Mouse (Mus musculus): ENCODE measurements around the gene Dll4. TPM values are rescaled to one million over a fixed set of nuclear protein-coding genes. Genes with fewer than 3 reads are reported as not detected.

Dll4 gene
- polyA plus RNA-seq, 1 experiment from 2014 or later = 3.0 TPM

DNA sequence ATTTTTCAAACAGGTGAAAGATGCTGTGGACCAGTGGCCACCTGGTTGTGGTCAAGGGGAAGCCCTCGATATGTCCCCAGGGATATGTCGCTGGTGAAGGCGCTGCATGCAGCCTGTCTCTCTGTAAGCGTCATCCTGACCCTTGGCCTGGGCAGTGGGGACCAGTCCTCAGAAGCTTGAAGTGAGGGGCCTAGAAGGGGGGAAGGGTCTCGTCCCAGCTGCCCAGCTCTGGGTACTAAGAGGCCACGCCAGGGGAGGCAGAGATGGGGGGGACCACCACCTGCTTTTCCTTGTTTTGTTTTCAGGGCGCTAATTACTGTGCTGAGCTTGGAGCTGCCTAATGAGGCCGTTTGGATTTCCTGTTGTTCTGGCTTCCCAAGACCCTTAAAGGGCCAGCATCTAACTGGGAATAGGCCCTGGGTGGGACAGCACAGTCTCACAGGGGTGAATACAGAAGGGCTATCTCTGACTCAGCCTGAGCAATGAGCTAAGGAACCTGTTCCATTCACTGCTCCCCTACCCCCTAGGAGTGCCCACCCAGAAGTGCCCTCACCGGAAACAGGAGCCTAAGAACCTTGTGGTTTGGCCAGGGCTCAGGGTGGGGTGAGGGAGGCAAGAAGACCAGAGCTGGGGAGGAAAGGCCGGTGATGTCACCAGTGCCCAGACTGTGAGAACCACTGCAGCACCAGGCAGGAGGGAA is 11.7 kb upstream of the Dll4 start:
- no peak for ATAC-seq
- no peak overlapping the region for H3K9ac ChIP-seq
- no peak overlapping the region for H3K27ac ChIP-seq
- no peaks in the 10 kb centered on the region; the same call in 1 of the 2 replicates for H3K9me3 ChIP-seq (replicated peaks)
- H3K4me1 ChIP-seq = peaks cover 20% of the 10 kb centered on the region
- WGBS (ENCODE audit: insufficient replicate concordance) = 38% methylated on average over 10 of the region's 10 CpGs
- H3K27me3 ChIP-seq (replicated peaks) = peaks cover 28% of the 10 kb centered on the region
- H3K36me3 ChIP-seq = no peaks in the 10 kb centered on the region
- no peak overlapping the region for H3K4me3 ChIP-seq
- no peak overlapping the region for H3K4me2 ChIP-seq

GRCm38 (mm10) chr2:119314742-119315310 is 10.8 kb upstream of the Dll4 start:
- Histone ChIP-seq H3K27me3 (replicated peaks) (peaks cover 28% of the 10 kb centered on the region), H3K9ac (no peak overlapping the region), H3K27ac (no peak overlapping the region), H3K4me3 (no peak overlapping the region), H3K9me3 (replicated peaks) (no peaks in the 10 kb centered on the region; the same call in 1 of the 2 replicates), H3K4me2 (no peak overlapping the region), H3K4me1 (peaks cover 28% of the 10 kb centered on the region), H3K36me3 (no peaks in the 10 kb centered on the region)
- WGBS (ENCODE audit: insufficient replicate concordance) = 75% methylated on average over 12 of the region's 12 CpGs
- ATAC-seq = peak; percentile 14; the same call in 1 of the 2 replicates

- Histone ChIP-seq H3K4me2 (no peak overlapping the region), H3K27me3 (replicated peaks) (peaks cover 55% of the 10 kb centered on the region), H3K27ac (no peak overlapping the region), H3K36me3 (no peaks in the 10 kb centered on the region), H3K9me3 (replicated peaks) (no peaks in the 10 kb centered on the region; the same call in 1 of the 2 replicates), H3K9ac (no peak overlapping the region), H3K4me1 (peaks cover 50% of the 10 kb centered on the region), H3K4me3 (no peak overlapping the region)
- 62% methylated on average over 3 of the region's 3 CpGs for WGBS (ENCODE audit: insufficient replicate concordance)
- ATAC-seq = no peak
Observed at GRCm38 (mm10) chr2:119318043-119318710, 7.4 kb upstream of the Dll4 start.

- ATAC-seq = peak; percentile 71
- H3K4me1 ChIP-seq = peaks cover 68% of the 10 kb centered on the region
- H3K4me2 ChIP-seq = peak overlapping the region; percentile 84
- no peaks in the 10 kb centered on the region; the same call in 1 of the 2 replicates for H3K9me3 ChIP-seq (replicated peaks)
- H3K27ac ChIP-seq = peak overlapping the region; percentile 13; the same call in 1 of the 2 replicates
- H3K9ac ChIP-seq = 0 out of 2 replicates have a peak overlapping the region, but pooled peaks have one; percentile 1
- no peaks in the 10 kb centered on the region for H3K36me3 ChIP-seq
- no peak overlapping the region for H3K4me3 ChIP-seq
- peaks cover 60% of the 10 kb centered on the region for H3K27me3 ChIP-seq (replicated peaks)
- 24% methylated on average over 8 of the region's 8 CpGs for WGBS (ENCODE audit: insufficient replicate concordance)
Observed at GRCm38 (mm10) chr2:119320571-119320970, 5.0 kb upstream of the Dll4 start.

- WGBS (ENCODE audit: insufficient replicate concordance) = 4% methylated on average over 48 of the region's 48 CpGs
- ATAC-seq = no peak
- Histone ChIP-seq H3K36me3 (no peaks in the 10 kb centered on the region), H3K4me3 (peak overlapping the region; percentile 50), H3K9ac (peak overlapping the region; percentile 58), H3K9me3 (replicated peaks) (no peaks in the 10 kb centered on the region), H3K4me1 (peaks cover 82% of the 10 kb centered on the region), H3K27ac (peak overlapping the region; percentile 64), H3K27me3 (replicated peaks) (peaks cover 67% of the 10 kb centered on the region), H3K4me2 (peak overlapping the region; percentile 84)
Observed at GRCm38 (mm10) chr2:119321771-119322586, 3.6 kb upstream of the Dll4 start.

DNA sequence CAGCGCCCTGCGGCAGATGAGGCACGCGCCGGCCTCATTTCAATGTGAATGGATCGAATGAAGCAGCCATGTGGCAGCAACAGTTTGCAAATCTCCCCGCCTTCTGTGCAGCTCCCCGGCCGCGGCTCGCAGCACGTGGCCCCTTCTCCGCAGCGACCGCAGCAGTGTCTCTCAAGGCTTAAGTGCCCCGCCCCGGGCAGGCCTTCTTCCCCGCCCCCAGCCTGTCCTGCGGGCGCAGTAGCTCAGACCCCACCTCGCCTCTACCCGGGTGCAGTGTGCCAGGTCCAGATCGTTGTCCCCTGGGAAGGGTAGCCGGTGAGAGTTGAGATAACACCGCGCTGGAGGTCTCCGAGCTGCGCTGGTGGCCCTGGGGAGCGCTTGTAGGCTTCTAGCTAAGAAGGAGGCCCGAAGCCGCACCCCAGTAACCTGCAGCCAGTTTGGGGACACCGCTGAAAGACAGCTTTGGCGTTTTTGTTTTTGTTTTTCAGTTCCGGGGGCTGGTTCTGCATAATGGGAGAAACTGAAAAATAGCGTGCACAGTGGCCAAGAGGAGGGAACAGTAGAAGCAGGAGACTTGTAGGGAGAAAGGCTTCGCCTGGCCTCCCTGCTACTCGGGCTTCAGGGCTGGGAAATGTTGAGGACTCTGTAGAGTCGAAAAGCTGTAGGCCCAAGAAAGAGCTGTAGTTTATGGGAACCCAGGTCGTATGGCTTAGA is 2.8 kb upstream of the Dll4 start:
- 8% methylated on average over 39 of the region's 39 CpGs for WGBS (ENCODE audit: insufficient replicate concordance)
- H3K4me3 ChIP-seq = peak overlapping the region; percentile 50
- peak overlapping the region; percentile 84 for H3K4me2 ChIP-seq
- peaks cover 75% of the 10 kb centered on the region for H3K27me3 ChIP-seq (replicated peaks)
- H3K9ac ChIP-seq = peak overlapping the region; percentile 58
- no peaks in the 10 kb centered on the region for H3K9me3 ChIP-seq (replicated peaks)
- ATAC-seq = peak; percentile 50
- H3K4me1 ChIP-seq = peaks cover 85% of the 10 kb centered on the region
- no peaks in the 10 kb centered on the region for H3K36me3 ChIP-seq
- H3K27ac ChIP-seq = peak overlapping the region; percentile 64

DNA sequence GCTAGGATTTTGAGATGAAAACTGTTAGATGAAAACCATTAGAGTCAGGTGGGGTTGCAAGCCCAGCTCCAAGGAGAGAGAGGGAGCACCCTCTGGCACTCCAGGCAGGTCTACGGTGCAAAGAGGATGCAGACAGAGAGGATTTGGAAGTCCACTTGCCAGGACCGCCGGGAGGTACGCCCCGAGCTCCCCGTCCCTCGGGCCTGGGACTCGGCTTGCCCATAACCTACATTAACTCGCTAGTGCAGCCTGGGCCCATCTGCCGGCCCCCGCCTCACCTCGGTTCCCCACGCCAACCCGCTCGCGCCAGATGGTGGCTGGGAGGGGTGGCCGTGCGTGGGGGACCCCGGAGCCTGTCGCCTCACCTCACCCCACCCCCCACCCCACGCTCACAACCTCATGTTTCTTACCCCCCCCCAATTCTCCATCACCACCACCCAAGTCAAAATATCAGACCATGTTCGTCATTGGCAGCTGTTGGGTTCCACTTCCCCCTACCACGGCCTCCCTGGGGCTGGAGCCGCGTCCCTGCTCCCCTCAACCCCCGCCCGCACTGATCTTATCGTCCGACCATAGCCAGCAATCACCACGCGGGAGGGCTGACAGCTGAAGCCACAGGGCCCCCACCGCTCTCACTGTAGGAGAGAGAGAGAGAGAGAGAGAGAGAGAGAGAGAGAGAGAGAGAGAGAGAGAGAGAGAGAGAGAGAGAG is 1.6 kb upstream of the Dll4 start:
- H3K4me3 ChIP-seq = peak overlapping the region; percentile 53
- no peak overlapping the region for H3K27ac ChIP-seq
- H3K9me3 ChIP-seq (replicated peaks) = no peaks in the 10 kb centered on the region
- peaks cover 87% of the 10 kb centered on the region for H3K27me3 ChIP-seq (replicated peaks)
- peak overlapping the region; percentile 30; the same call in 1 of the 2 replicates for H3K9ac ChIP-seq
- WGBS (ENCODE audit: insufficient replicate concordance) = 12% methylated on average over 32 of the region's 32 CpGs
- no peaks in the 10 kb centered on the region for H3K36me3 ChIP-seq
- peaks cover 76% of the 10 kb centered on the region for H3K4me1 ChIP-seq
- no peak for ATAC-seq
- H3K4me2 ChIP-seq = peak overlapping the region; percentile 72

DNA sequence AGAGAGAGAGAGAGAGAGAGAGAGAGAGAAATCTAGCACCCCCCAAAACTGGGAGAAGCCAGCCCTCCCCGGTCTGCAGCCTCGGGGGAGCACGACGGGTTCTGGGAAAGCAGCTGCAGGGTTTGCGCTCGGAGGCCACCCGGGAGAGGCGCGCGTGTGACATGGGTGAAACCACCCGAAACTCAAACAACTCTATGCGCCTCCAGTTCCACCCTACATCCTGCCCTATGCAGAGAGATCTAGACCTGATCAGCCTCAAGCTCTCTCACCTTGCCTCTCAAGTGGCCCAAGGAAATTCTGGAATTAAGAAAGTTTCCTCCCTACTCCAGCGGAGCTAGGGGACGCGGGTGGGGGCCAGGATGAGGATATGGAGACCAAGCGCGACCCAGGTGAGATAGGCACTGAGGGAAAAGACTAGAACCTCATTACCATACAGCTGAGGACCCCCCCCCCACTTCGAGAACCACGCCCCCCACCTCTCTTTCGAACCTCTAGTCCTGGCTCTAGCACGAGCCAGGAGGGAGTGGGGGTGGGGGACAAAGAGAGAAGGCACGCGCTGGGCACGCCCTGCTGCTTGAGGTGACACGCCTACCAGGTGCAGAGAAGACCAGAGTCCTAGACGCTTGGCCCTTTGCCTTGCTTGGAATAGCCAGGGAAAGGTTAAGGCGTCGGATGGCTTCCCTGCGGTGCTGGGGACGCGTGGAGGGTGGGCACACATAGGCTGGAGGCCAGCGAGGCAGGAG is 837 bp upstream of the Dll4 start:
- peak overlapping the region; percentile 72 for H3K4me2 ChIP-seq
- no peak for ATAC-seq
- no peaks in the 10 kb centered on the region for H3K9me3 ChIP-seq (replicated peaks)
- H3K27me3 ChIP-seq (replicated peaks) = peaks cover 95% of the 10 kb centered on the region
- no peak overlapping the region for H3K27ac ChIP-seq
- H3K4me1 ChIP-seq = peaks cover 69% of the 10 kb centered on the region
- H3K9ac ChIP-seq = peak overlapping the region; percentile 30; the same call in 1 of the 2 replicates
- peak overlapping the region; percentile 53 for H3K4me3 ChIP-seq
- no peaks in the 10 kb centered on the region for H3K36me3 ChIP-seq
- 1% methylated on average over 32 of the region's 32 CpGs for WGBS (ENCODE audit: insufficient replicate concordance)

GRCm38 (mm10) chr2:119326161-119327101 is 847 bp downstream of the Dll4 start:
- Histone ChIP-seq H3K4me1 (peaks cover 57% of the 10 kb centered on the region), H3K9ac (peak overlapping the region; percentile 29; the same call in 1 of the 2 replicates), H3K4me3 (peak overlapping the region; percentile 53), H3K27me3 (replicated peaks) (peaks cover 100% of the 10 kb centered on the region), H3K9me3 (replicated peaks) (no peaks in the 10 kb centered on the region), H3K4me2 (peak overlapping the region; percentile 72), H3K27ac (no peak overlapping the region; the same call in 1 of the 2 replicates), H3K36me3 (no peaks in the 10 kb centered on the region)
- ATAC-seq = no peak
- under 1% methylated on average over 60 of the region's 61 CpGs for WGBS (ENCODE audit: insufficient replicate concordance)
